Mouse (Mus musculus): ENCODE data around the gene Usp39.
A peak's percentile ranks its signal among the peaks of the same experiment; 100 is the strongest.

Gene Usp39

DNA sequence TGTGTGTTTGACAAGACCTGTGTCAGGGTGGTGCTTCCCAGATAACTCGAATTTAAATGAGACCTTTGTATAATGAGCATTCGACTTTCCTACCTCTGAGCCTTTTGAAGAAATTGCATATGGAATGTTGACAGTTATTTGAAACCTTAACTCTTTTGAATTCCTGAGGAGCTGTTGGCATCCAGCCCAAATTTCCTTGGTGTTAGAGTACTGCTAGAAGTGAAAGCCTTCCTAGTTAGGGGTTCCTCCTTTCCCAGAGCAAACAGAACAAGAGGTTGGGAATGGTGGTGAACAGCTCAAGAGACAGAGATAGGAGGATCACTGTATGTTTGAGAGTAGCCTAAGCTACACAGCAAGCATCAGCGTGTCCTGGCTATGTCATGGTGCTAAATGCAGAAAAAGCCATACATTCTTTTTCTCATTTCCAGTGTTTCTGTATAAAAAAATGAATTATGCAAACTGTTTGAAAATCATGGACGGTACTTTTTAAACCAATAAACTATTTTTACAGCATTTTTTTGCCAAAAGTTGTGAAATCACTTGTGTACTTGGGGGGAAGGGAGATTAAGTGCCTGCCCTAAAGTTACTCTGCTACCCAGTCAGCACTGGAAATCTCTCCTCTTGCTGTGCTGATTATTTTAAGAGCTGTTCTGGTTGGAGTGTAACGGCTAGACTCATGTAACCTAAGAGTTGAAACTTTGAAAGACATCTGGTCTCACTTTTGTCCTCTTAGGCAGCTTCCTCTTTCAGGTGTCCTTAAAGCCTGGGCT is 7.8 kb upstream of the Usp39 start:
- no peak for DNase-seq (ENCODE audit: extremely low read depth, low read depth)

DNA sequence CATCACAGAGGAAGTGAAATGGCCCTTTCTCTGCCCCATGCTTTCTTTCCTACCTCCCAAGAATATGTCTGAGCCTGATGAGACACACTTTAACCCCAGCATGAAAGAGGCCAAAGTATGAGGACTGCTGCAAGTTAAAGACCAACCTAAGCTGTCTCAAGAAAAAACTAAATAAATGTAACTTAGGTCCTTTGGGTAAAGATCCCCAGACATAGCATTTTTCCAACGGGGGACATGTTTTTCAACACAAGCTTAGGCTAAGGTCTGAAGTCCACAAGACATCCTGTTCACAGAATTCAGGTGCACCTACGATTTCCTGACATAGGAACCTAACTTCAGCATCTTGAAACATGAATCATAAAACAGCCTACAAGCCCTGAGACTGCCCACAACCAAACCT is 5.2 kb upstream of the Usp39 start:
- DNase-seq (ENCODE audit: extremely low read depth, low read depth), result no peak

DNA sequence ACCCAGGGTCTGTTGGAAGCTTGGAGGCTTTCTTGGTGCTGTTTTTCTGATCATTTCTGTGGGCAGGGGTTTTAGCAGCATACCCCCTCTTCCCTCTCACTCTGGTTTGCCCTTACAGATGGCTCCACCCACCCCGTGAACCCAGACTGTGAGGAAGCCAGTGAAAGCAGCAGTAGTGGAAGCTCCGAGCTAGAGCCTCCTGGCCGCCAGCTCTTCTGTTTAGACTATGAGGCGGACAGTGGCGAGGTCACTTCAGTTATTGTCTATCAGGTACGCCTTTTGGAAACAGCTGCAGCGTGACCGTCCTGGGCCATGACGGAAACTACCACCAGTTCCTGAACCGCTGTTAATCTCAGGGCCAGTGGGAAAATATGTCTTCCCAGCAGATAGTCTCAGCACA is 3.4 kb upstream of the Usp39 start:
- DNase-seq (ENCODE audit: extremely low read depth, low read depth), result no peak

DNA sequence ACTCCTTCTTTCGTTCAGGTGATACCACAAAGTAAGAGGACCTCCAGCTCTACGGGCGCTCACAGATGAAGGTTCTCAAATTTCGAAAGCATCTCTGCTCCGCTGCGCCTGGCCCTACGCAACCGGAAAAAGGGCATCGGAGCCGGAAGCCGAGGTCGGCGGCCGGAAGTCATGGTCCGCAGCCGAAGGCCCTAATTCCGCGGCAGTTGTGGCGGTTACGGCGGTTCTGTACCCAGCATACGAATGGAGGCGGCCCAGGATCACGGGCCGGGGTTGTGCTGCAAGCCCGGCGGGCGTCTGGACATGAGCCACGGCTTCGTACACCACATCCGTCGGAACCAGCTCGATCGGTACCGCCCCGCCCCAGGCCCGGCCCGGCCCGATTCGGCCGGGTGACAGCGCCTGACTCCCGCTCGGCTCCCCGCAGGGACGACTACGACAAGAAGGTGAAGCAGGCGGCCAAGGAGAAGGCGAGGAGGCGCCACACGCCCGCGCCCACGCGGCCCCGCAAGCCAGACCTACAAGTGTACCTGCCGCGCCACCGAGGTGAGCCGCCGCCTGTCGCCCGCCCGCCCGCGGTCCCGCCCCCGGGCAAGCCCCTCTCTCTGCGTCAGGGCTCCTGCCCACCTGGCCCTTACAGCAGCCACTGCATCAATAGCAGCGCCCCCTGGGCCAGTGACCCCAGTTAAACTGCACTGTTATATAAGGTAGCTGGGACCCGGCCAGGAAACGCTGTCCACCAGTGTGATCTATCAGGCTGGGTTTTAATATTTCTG is 2.4 kb upstream of the Usp39 start, which contains the start of gene 0610030E20Rik:
Gene 0610030E20Rik (plus strand): TSS at position 152 of the 776 bp plus-strand sequence.
- no peak for DNase-seq (ENCODE audit: extremely low read depth, low read depth)

DNA sequence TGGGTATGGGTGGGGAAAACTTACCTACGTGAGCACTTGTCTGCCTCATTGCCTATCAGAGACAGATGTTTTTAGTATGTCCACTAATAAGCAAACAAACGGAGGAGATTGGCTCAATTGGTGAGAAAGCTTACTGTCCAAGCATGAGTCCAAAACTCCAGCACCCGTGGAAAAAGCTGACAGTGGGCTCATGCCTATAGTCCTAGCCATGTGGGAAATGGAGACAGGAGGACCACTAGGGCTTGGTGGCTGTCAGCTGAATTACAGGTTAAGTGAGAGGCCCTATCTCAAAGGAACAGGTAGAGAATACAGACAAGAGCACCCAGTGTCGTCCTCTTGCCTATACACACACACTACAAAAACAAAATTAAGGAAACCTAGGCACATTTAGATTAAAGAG is 1.3 kb upstream of the Usp39 start:
- no peak for DNase-seq (ENCODE audit: extremely low read depth, low read depth)

DNA sequence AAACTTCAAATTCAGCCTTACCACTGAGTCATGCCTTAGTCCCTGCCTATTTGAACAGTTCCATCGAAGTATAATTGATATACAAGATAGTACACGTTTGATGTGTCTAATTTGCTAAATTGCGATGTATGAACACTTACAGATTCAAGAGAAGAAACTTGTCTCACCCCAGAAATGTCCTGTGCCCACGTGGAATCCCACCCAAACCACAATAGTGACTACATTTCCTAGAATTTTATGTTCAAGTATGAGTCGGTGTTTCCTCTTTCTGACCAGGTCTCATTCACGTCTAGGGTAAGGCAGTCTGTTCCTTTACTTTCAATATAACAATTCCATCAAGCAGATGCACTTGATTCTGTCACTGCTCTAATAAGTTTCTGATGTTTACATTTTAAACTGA is 649 bp upstream of the Usp39 start:
- DNase-seq (ENCODE audit: extremely low read depth, low read depth), result peak; percentile 70

DNA sequence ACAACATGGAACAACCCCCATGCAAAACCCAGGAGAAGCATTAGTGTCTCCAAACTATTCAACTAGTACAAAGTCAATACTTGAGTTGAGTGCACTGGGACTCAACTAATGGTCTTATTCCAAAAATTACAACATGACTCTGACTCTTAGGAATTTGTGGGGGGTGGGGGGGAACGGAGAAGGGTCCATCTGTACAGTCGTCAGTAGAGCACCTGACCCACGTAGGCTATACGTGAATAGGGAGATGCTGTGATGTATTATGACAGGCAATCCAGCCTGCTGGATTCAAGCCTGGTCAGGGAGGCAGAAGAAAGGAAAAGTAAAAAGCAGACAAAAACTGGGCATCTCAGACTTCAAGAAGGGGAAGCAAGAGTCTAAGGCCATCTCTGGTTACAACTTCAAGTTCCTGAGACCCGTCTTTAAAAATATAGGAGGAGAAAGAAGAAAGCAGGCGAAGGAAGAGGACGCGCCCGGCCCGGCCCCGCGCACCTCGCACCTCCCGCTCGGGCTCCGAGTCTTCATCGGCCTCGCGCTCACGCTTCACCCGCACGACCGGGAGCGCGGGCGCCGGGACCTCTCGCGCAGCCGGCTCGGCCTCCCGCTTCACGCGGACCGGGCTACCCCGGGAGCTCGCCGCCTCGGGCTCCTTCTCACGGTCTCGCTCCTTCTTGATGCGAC is 449 bp downstream of the Usp39 start:
- no peak for DNase-seq (ENCODE audit: extremely low read depth, low read depth)

DNA sequence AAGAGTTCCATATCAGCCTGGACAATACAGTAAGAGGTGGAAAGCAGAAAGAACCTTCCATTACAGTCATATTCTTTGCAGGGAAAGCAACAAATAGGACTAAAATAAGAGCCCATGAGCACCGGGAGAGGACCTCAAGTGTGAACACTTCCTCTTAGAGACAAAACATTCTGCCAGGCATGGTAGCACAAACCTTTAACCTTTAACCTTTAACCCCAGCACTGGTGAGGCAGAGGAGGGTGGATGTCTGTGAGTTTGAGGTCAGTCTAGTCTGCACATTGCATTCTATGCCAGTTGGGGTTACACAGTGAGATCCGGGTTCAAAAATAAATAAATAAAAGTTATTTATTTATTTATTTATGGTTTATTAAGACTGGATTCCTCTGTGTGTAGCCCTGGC is 4.5 kb downstream of the Usp39 start:
- no peak for DNase-seq (ENCODE audit: extremely low read depth, low read depth)

DNA sequence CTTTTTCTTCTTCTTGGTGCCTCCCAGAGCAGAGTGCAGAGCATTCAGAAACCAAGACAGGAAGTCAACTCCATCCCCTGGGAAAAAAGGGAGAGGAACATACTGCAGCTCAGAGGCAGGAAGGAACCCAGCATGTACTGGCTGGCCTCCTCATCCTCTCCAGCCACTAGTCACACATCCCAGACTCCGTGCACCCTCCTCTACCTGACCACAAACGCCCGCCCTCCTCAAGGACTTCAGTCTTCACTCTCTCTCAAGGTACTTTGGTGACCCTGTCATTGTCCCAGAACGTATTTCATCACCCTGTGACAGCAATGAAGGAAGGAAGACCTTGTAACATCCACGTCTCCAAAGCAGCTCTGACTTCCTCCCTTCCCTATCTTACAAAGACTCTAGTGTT is 11.9 kb downstream of the Usp39 start:
- DNase-seq (ENCODE audit: extremely low read depth, low read depth), result no peak

DNA sequence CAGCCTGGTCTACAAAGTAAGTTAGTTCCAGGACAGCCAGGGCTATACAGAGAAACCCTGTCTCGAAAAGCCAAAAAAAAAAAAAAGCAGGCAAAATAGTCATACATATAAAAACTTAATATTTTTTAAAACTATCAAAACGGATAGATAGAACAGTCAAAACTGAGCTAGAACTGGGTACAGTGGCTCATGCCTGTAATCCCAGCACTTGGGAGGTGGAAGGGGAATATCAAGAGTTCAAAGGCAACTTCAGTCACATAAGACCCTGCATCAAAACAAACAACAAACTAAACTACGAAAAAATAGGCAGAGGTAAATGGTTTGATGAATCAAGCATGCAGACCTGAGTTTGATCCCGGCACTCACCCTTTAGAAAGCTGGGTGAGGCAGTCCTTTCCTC is 14.9 kb downstream of the Usp39 start:
- DNase-seq (ENCODE audit: extremely low read depth, low read depth), result no peak

DNA sequence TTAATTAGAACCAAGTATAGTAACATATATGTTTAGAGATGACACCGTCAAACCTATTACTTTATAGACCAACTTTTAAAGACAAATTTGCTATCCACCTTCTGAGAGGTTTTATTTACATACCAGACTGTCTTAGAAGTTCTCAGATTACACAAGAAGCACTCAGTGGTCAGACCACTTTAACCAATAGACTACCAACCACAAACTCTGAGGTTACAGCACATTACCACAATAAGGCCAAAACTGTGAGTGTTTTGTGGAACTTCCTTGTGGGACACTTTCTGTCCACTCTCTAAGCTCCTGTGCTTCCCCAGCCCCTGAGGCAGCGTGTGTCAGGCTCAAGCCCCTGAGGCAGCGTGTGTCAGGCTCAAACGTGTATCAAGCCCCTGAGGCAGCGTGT is 16.0 kb downstream of the Usp39 start:
- DNase-seq (ENCODE audit: extremely low read depth, low read depth), result no peak

DNA sequence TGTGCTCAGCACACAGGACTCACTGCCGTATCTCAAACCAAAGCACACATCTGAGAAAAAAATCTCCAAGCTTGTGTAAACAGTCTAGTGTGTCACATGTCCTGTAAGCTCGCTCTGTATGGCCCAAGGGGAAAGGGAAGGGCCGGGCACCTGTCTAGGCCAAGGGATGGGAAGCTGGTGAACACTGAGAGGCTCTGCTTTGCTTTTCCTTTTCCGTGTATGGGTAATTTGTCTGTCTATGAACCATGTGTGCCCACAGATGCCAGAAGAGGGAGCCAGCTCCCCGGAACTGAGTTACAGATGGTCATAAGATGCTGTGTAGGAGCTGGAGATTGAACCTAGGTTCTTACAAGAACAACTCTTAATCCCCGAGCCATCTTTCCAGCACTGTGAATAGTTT is 18.7 kb downstream of the Usp39 start:
- DNase-seq (ENCODE audit: extremely low read depth, low read depth), result no peak

DNA sequence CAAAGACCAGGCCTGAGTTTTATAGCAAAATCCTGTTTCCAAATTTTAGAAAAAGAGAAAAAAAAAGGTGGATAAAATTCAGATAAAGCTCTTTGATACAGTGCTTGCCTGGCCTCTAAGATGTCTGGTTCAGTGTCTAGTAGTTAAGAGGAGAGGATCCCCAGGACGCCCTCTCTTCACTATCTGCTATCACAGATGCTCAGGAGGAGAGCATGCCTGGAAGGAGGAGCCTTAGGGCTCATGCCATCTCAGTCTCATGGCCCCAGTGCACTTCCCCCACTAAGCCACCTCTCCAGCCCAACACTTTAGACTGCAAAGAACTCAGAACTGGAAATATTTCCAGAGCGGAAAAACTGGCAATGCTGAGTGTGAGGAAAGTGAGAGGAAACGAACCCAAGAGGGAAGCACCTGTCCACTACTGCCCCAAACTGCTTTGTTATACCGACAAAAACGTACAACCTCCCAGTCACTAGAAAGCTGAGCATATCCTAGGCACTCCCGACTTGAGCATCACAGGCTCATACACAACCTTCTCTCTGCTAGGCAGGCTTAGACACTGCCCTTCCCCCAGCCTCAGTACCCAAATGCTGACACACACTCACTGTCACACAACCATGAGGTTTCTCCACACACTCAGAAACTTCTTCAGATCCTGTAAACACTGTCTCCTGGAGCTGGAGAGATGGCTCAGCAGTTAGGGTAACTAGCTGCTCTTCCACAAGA is 21.0 kb downstream of the Usp39 start:
- DNase-seq (ENCODE audit: extremely low read depth, low read depth), result no peak

DNA sequence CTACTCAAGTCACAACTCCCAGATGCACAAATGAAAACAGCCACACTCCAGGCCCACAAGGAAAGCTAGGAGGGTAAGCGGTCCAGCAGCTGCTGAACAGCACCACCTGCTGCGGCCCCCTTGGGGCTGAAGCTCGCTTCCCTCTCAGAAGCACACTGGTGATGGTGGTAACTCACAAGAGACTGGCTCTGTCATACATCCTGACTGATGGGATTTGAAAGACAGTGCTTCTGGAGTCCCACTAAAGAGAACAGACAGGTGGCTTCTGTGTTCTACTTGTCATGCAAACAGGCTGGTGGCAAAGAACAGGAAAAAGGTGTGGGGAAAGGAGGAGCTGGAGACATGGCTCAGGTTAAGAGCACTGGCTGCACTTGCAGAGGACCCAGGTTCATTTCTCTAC is 22.0 kb downstream of the Usp39 start:
- no peak for DNase-seq (ENCODE audit: extremely low read depth, low read depth)

DNA sequence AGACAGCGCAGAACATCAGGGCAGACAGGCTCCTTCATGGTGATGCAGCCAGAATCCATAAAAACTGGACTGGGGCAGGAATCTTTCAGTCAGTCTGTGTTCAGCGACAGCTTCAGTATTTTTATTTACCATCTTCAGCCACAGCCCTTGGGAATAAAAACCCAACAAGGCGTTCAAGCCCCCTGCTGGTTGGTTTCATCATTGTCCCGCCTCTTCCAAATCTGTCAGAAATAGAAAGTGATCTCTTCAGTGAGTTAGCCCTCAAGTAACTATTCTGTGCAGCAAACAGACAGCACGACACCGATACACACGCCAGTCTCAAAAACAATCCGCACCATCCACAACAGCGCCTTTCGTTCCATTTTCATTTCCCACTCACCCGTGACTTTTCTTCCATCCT is 26.0 kb downstream of the Usp39 start:
- no peak for DNase-seq (ENCODE audit: extremely low read depth, low read depth)

DNA sequence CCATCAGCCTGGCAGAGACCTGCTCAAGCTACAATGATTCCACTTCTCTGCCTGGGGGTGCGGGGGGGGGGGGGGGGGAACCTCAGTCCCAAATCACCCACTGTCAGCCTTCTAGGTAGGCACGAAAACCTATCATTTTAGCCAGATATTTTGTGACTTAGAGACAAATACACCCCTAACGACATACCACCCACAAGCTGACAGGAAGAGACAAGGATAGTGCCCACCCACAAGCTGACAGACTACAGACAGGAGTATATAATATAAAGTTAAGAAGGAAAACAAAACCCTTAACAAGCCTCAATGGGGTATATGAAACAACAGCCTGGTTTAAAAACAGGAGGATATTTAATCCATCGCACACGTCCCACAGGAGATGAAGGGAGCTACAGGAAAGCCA is 26.5 kb downstream of the Usp39 start:
- no peak for DNase-seq (ENCODE audit: extremely low read depth, low read depth)

DNA sequence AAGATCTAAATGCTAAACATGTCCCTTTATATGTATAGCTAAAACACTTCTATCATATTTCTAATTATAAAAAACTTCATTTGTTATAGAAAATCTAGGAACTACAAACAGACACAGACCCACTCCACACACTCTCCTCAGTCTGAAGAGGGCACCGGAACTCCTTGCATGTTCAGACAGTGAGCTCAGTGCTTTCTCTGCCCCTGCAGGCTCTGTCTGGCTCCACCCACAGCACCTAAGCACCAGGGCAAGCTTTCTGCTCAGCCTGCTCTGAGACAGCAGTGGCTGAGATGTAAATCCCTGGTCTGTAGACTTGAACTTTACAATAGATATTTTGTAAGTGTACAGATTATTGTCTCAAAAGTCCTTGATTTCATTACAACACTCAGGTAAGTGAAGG is 28.9 kb downstream of the Usp39 start:
- DNase-seq (ENCODE audit: extremely low read depth, low read depth), result no peak

DNA sequence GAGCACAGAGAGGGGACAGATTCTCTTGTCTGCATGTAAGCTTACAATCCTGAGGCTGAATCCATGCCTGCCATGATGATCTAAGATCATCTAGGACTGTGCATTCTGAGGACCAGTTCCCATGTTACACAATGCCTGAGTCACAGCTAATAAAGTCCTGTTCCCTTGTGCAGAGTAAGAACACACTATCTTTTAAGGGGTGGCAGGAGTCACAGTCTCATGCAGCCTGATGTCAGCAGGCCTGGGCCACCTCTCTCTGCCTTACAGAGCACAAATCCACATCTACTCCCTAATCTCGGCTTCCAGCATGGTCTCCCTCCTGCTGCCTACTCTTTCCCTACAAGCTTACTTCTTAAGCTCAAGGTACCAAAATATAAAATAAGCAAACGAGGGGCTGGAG is 29.6 kb downstream of the Usp39 start:
- no peak for DNase-seq (ENCODE audit: extremely low read depth, low read depth)

DNA sequence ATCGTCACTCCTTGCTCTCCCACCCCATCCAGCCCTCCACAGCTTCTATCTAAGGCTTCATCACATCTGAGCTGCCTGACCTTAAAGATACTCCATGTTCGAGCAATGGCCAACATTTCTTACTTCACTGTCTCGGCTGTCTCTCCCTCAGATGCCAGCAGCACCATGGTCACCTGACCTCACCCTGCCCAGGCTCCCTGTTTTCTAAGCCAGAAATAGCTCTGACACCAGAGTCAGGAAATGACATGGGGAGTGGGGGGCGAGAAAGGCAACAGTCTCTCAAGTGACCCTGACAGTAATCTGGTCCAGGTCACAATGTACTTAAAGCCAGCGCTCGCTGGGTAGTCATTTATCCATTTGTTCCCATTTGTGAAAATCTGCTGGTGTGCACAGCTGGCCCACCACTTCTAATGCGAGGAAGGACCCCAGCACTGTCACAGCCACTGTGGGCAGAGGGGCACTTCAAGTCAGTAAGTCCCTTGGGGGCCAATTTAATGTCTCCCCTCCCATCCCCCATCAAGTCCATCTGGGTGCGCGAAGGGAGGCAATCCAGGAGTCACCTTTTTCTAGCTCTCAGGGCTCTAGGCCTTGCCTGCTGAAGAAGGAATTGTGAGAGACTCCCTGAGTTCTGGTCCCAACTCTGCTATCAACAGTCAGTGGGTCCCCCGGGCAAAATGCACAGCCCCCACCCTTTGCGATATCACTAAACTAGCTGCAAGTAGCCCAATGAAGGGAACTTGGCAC is 31.7 kb downstream of the Usp39 start:
- no peak for DNase-seq (ENCODE audit: extremely low read depth, low read depth)

DNA sequence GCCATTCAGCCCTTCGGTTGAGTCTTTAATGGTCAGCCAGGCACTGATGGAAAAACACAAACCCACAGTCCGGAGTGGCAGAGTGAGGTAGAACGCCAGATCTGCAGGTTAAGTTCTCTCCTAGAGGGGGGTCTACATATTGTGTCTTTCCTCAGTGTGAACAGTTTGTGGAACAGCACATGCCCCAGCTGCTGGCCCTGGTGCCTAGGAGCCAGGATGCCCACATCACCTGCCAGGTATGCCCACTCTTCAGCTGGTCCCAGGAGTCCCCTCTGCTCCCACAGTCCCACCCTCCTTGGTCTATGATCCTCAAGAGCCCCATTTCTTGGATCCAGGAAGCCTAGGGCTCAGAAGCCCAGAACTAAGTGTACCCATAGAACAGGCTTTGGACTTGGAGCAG is 32.8 kb downstream of the Usp39 start:
- no peak for DNase-seq (ENCODE audit: extremely low read depth, low read depth)

DNA sequence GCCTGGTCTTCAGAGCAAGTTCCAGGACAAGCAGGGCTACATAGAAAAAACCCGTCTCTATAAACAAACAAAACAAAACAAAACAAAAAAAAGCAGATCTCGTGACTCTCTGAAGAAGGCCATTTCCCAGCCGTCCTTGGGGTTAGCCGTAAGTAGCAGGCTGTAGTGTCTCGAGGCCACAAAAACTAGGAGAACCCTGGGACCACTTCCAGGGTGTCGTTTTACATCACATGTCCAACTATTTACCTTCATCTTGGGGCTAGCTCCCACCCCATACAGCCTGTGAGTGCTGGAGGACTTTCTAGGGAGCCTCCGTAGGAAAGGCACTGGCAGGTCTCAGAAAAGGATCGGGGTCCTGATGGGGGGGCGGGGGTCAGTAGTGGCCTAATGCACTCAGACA is 41.5 kb downstream of the Usp39 start:
- DNase-seq (ENCODE audit: extremely low read depth, low read depth), result no peak
